Mouse (Mus musculus) ES-Bruce4 (cell line): ENCODE measurements around the gene Klhdc1. TPM values are rescaled to one million over a fixed set of nuclear protein-coding genes. Genes with fewer than 3 reads are reported as not detected.

Experiments used
- H3K27ac ChIP-seq: 2 replicates; pipeline ENCODE4 v1.5.1; 2012; ENCODE audit warnings: low read length, inconsistent platforms; ENCODE audit not compliant: insufficient read depth
- H3K27me3 ChIP-seq: 2 replicates; pipeline ENCODE4 v1.6.1; 2012; ENCODE audit warnings: mild to moderate bottlenecking, low read length, inconsistent platforms; ENCODE audit not compliant: control insufficient read depth, poor library complexity, insufficient read depth, severe bottlenecking
- H3K36me3 ChIP-seq: 2 replicates; pipeline ENCODE4 v1.6.1; 2012; ENCODE audit warnings: inconsistent platforms, mild to moderate bottlenecking, low read length, moderate library complexity; ENCODE audit not compliant: control insufficient read depth, poor library complexity, insufficient read depth, severe bottlenecking
- H3K4me1 ChIP-seq: one replicate; pipeline ENCODE4 v1.8.1; 2011; ENCODE audit warnings: low read length; ENCODE audit not compliant: control insufficient read depth, insufficient read depth
- H3K4me3 ChIP-seq: 2 replicates; pipeline ENCODE4 v1.5.1; 2011; ENCODE audit warnings: low read depth, mild to moderate bottlenecking, low read length
- H3K9ac ChIP-seq: 2 replicates; pipeline ENCODE4 v1.6.1; 2012; ENCODE audit warnings: low read depth, mild to moderate bottlenecking, inconsistent platforms; ENCODE audit not compliant: poor library complexity, severe bottlenecking
- H3K9me3 ChIP-seq: replicated peaks from 2 replicates; pipeline ENCODE4 v1.6.1; 2012; ENCODE audit warnings: mild to moderate bottlenecking, low read length, inconsistent platforms; ENCODE audit not compliant: control insufficient read depth, poor library complexity, insufficient read depth, severe bottlenecking
- CTCF ChIP-seq: IDR thresholded peaks from one replicate; pipeline ENCODE4 v1.8.1; 2011; ENCODE audit warnings: low read depth, low read length
- EP300 ChIP-seq: IDR thresholded peaks from 2 replicates; pipeline ENCODE4 v1.6.1; 2011; ENCODE audit warnings: low read depth, low read length; ENCODE audit not compliant: insufficient read depth
- POLR2A ChIP-seq: IDR thresholded peaks from one replicate; pipeline ENCODE4 v1.8.1; 2011; ENCODE audit warnings: low read length; ENCODE audit not compliant: insufficient read depth
- polyA plus RNA-seq: library from polyadenylated mRNA; stranded (reverse); fragments of >200 nt; gene quantifications from 2 replicates; pipeline ENCODE4 v1.2.4, GENCODE M21; 2011; ENCODE audit warnings: low read depth; ENCODE audit not compliant: missing spikeins, insufficient read depth, insufficient read length

Gene Klhdc1
- polyA plus RNA-seq, 1 experiment: 2.0 TPM

DNA sequence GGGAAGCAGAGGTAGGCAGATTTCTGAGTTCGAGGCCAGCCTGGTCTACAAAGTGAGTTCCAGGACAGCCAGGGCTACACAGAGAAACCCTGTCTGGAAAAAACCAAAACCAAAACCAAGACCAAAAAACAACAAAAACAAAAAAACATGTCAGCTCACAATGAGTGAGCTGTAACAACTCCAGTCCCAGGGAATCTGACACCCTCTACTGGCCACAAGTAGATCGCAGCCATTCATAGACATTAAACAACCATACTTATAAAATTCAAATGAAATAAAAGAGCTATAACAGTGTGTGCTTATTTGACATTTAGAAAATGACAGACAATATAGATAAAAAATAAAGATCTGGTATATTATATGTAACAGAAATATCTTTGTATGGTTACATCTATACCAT lies 92.6 kb downstream of the Klhdc1 start:
- H3K4me3 ChIP-seq: no peak overlapping the region
- no peaks in the 10 kb centered on the region for H3K27me3 ChIP-seq
- peaks cover 46% of the 10 kb centered on the region for H3K36me3 ChIP-seq
- H3K27ac ChIP-seq: no peak overlapping the region
- H3K9ac ChIP-seq: no peak overlapping the region
- H3K4me1 ChIP-seq: no peaks in the 10 kb centered on the region
- TF ChIP-seq POLR2A (no peak), CTCF (no peak), EP300 (no peak)
- H3K9me3 ChIP-seq: no peaks in the 10 kb centered on the region

Other genes with a start within 250 kb of the Klhdc1 start
- 1,335 and 1,350 TPM in 2 replicates for gene Rps29, start 82.0 kb upstream of the Klhdc1 start, polyA plus RNA-seq
- 7.5 and 10.3 TPM in 2 replicates for gene Lrr1, start 72.4 kb upstream of the Klhdc1 start, polyA plus RNA-seq
- 699 and 714 TPM in 2 replicates for gene Rpl36al, start 57.1 kb upstream of the Klhdc1 start, polyA plus RNA-seq
- gene Mgat2, start 57.0 kb upstream of the Klhdc1 start, polyA plus RNA-seq: 23.9 and 24.8 TPM in 2 replicates
- 15.1 and 15.4 TPM in 2 replicates for gene Gm49383, start 44.1 kb upstream of the Klhdc1 start, polyA plus RNA-seq
- 3.7 and 4.6 TPM in 2 replicates for gene Dnaaf2, start 42.7 kb upstream of the Klhdc1 start, polyA plus RNA-seq
- 27.7 and 32.7 TPM in 2 replicates for gene Gm49384, start 36.9 kb upstream of the Klhdc1 start, polyA plus RNA-seq
- gene Pole2, start 13.0 kb upstream of the Klhdc1 start, polyA plus RNA-seq: 26.6 and 27.8 TPM in 2 replicates
- gene Klhdc2, start 55.5 kb downstream of the Klhdc1 start, polyA plus RNA-seq: 65.1 and 68.2 TPM in 2 replicates
- gene Nemf, start 116.0 kb downstream of the Klhdc1 start, polyA plus RNA-seq: 75.0 and 79.1 TPM in 2 replicates
- gene Arf6, start 131.0 kb downstream of the Klhdc1 start, polyA plus RNA-seq: 78.0 and 86.6 TPM in 2 replicates
- not detected in 2 replicates for gene Gm9887, start 131.3 kb downstream of the Klhdc1 start, polyA plus RNA-seq